Mouse (Mus musculus): Measurements from ENCODE around the gene Usp48. TPM values are rescaled to one million over a fixed set of nuclear protein-coding genes. Genes with fewer than 3 reads are reported as not detected.
A peak's percentile ranks its signal among the peaks of the same experiment; 100 is the strongest.

The Usp48 gene
- polyA plus RNA-seq, 1 experiment from 2014 or later: 57.0 TPM

GRCm38 (mm10) chr4:137642101-137642500, 48.5 kb downstream of the Usp48 start:
- DNase-seq (ENCODE audit: low read depth, low spot score): peak; percentile 33
- ChIA-PET POLR2A (no interaction called here), CTCF (no interaction called here)
- in situ Hi-C loops (cut with MboI; ENCODE audit: low pct_unique_long_range_greater_than_20kb): no loop called here
- peak; percentile 51 for ATAC-seq
- TF ChIP-seq CTCF (IDR thresholded peaks at IDR 0.05): no peak
- H3K27me3 ChIP-seq: no peaks in the 10 kb centered on the region

- H3K27me3 ChIP-seq: no peaks in the 10 kb centered on the region
- CTCF ChIA-PET: no interaction called here
- ATAC-seq: no peak
- no peak for DNase-seq (ENCODE audit: low read depth, low spot score)
- no peak for TF ChIP-seq CTCF (IDR thresholded peaks at IDR 0.05)
- in situ Hi-C loops (cut with MboI; ENCODE audit: low pct_unique_long_range_greater_than_20kb): no loop called here
- POLR2A ChIA-PET: interaction anchor here (1.1 kb wide), 1 partner anchor 12 kb away, joined by 4 read pairs; no protein-coding TSS in a partner anchor
These were observed 49.9 kb downstream of the Usp48 start for GRCm38 (mm10) chr4:137643459-137643858.

GRCm38 (mm10) chr4:137646262-137646661, 52.7 kb downstream of the Usp48 start:
- TF ChIP-seq CTCF (IDR thresholded peaks at IDR 0.05): no peak
- CTCF ChIA-PET: no interaction called here
- ATAC-seq (no peak), DNase-seq (ENCODE audit: low read depth, low spot score) (no peak)
- in situ Hi-C loops (cut with MboI; ENCODE audit: low pct_unique_long_range_greater_than_20kb): no loop called here
- POLR2A ChIA-PET: interaction anchor here (1.1 kb wide), 1 partner anchor 52 kb away, joined by 3 read pairs; no protein-coding TSS in a partner anchor
- H3K27me3 ChIP-seq: no peaks in the 10 kb centered on the region

- ATAC-seq (no peak), DNase-seq (ENCODE audit: low read depth, low spot score) (no peak)
- no peak for TF ChIP-seq CTCF (IDR thresholded peaks at IDR 0.05)
- in situ Hi-C loops (cut with MboI; ENCODE audit: low pct_unique_long_range_greater_than_20kb): no loop called here
- H3K27me3 ChIP-seq: no peaks in the 10 kb centered on the region
- CTCF ChIA-PET: no interaction called here
- POLR2A ChIA-PET: no interaction called here
These were observed 54.1 kb downstream of the Usp48 start for GRCm38 (mm10) chr4:137647648-137648047.

GRCm38 (mm10) chr4:137648230-137648629, 54.7 kb downstream of the Usp48 start:
- ChIA-PET POLR2A (no interaction called here), CTCF (no interaction called here)
- in situ Hi-C loops (cut with MboI; ENCODE audit: low pct_unique_long_range_greater_than_20kb): no loop called here
- no peak for TF ChIP-seq CTCF (IDR thresholded peaks at IDR 0.05)
- ATAC-seq (no peak), DNase-seq (ENCODE audit: low read depth, low spot score) (no peak)
- no peaks in the 10 kb centered on the region for H3K27me3 ChIP-seq

- no peak for ATAC-seq
- no peak for DNase-seq (ENCODE audit: low read depth, low spot score)
- POLR2A ChIA-PET: no interaction called here
- CTCF ChIA-PET: no interaction called here
- no peaks in the 10 kb centered on the region for H3K27me3 ChIP-seq
- in situ Hi-C loops (cut with MboI; ENCODE audit: low pct_unique_long_range_greater_than_20kb): no loop called here
- no peak for TF ChIP-seq CTCF (IDR thresholded peaks at IDR 0.05)
These were observed 57.4 kb downstream of the Usp48 start for GRCm38 (mm10) chr4:137650912-137651311.

GRCm38 (mm10) chr4:137652835-137653346, 59.3 kb downstream of the Usp48 start:
- ATAC-seq (no peak), DNase-seq (ENCODE audit: low read depth, low spot score) (no peak)
- H3K27me3 ChIP-seq: no peaks in the 10 kb centered on the region
- ChIA-PET POLR2A (no interaction called here), CTCF (no interaction called here)
- in situ Hi-C loops (cut with MboI; ENCODE audit: low pct_unique_long_range_greater_than_20kb): no loop called here
- no peak for TF ChIP-seq CTCF (IDR thresholded peaks at IDR 0.05)

GRCm38 (mm10) chr4:137655241-137656031, 61.9 kb downstream of the Usp48 start:
- CTCF ChIA-PET: no interaction called here
- no peak for ATAC-seq
- no peak for DNase-seq (ENCODE audit: low read depth, low spot score)
- in situ Hi-C loops (cut with MboI; ENCODE audit: low pct_unique_long_range_greater_than_20kb): no loop called here
- POLR2A ChIA-PET: no interaction called here
- no peak for TF ChIP-seq CTCF (IDR thresholded peaks at IDR 0.05)
- H3K27me3 ChIP-seq: no peaks in the 10 kb centered on the region

GRCm38 (mm10) chr4:137657674-137658073, 64.1 kb downstream of the Usp48 start:
- no peak for TF ChIP-seq CTCF (IDR thresholded peaks at IDR 0.05)
- ChIA-PET POLR2A (no interaction called here), CTCF (no interaction called here)
- H3K27me3 ChIP-seq: no peaks in the 10 kb centered on the region
- in situ Hi-C loops (cut with MboI; ENCODE audit: low pct_unique_long_range_greater_than_20kb): no loop called here
- ATAC-seq (no peak), DNase-seq (ENCODE audit: low read depth, low spot score) (no peak)

- no peak for ATAC-seq
- in situ Hi-C loops (cut with MboI; ENCODE audit: low pct_unique_long_range_greater_than_20kb): no loop called here
- ChIA-PET CTCF (interaction anchor here (1.2 kb wide), 1 partner anchor 14 kb away, joined by 3 read pairs; no protein-coding TSS in a partner anchor), POLR2A (no interaction called here)
- H3K27me3 ChIP-seq: no peaks in the 10 kb centered on the region
- no peak for DNase-seq (ENCODE audit: low read depth, low spot score)
- no peak for TF ChIP-seq CTCF (IDR thresholded peaks at IDR 0.05)
These were observed 66.0 kb downstream of the Usp48 start for GRCm38 (mm10) chr4:137659541-137659940.

- CTCF ChIA-PET: no interaction called here
- TF ChIP-seq CTCF (IDR thresholded peaks at IDR 0.05): no peak
- DNase-seq (ENCODE audit: low read depth, low spot score): no peak
- peak; percentile 4 for ATAC-seq
- in situ Hi-C loops (cut with MboI; ENCODE audit: low pct_unique_long_range_greater_than_20kb): no loop called here
- no peaks in the 10 kb centered on the region for H3K27me3 ChIP-seq
- POLR2A ChIA-PET: no interaction called here
These were observed 67.0 kb downstream of the Usp48 start for GRCm38 (mm10) chr4:137660364-137661077.

Data from Patski (cell line).